Mouse (Mus musculus): ENCODE measurements around the gene Sesn3.
A peak's percentile ranks its signal among the peaks of the same experiment; 100 is the strongest.
"Not testable (repeated sequence)": the region's sequence is repeated elsewhere in the genome, so short reads cannot be mapped to it uniquely, and the experiment has no call there.

The Sesn3 gene

GRCm38 (mm10) chr9:14280696-14281095 is 5.8 kb downstream of the Sesn3 start:
- DNase-seq, result no peak

GRCm38 (mm10) chr9:14285036-14285435 is 10.2 kb downstream of the Sesn3 start:
- no peak for DNase-seq

- no peak for DNase-seq
Measured at GRCm38 (mm10) chr9:14287234-14287633, 12.4 kb downstream of the Sesn3 start.

GRCm38 (mm10) chr9:14288500-14288899 is 13.6 kb downstream of the Sesn3 start:
- DNase-seq, result no peak

GRCm38 (mm10) chr9:14293866-14294265 is 19.0 kb downstream of the Sesn3 start:
- DNase-seq, result no peak

- no peak for DNase-seq
Measured at GRCm38 (mm10) chr9:14295680-14296440, 21.0 kb downstream of the Sesn3 start.

- DNase-seq, result no peak
Measured at GRCm38 (mm10) chr9:14297204-14297603, 22.3 kb downstream of the Sesn3 start.

GRCm38 (mm10) chr9:14299819-14300218 is 25.0 kb downstream of the Sesn3 start:
- no peak for DNase-seq

GRCm38 (mm10) chr9:14300795-14301194 is 25.9 kb downstream of the Sesn3 start:
- DNase-seq, result peak in 1 of 2 experiments; percentile 18

GRCm38 (mm10) chr9:14304262-14304968 is 29.5 kb downstream of the Sesn3 start:
- DNase-seq, result no peak

- DNase-seq, result no peak
Measured at GRCm38 (mm10) chr9:14307341-14307740, 32.5 kb downstream of the Sesn3 start.

GRCm38 (mm10) chr9:14313968-14314367 is 39.1 kb downstream of the Sesn3 start:
- no peak for DNase-seq

- DNase-seq, result peak; percentile 22 to 25
Measured at GRCm38 (mm10) chr9:14314477-14314876, 39.6 kb downstream of the Sesn3 start.

- no peak for DNase-seq
Measured at GRCm38 (mm10) chr9:14316618-14317017, 41.8 kb downstream of the Sesn3 start.

GRCm38 (mm10) chr9:14335829-14336228 is 61.0 kb downstream of the Sesn3 start:
- DNase-seq, result no peak

- DNase-seq, result peak; percentile 53 to 64
Measured at GRCm38 (mm10) chr9:14336901-14337300, 62.0 kb downstream of the Sesn3 start.

GRCm38 (mm10) chr9:14338701-14339100 is 63.8 kb downstream of the Sesn3 start:
- no peak for DNase-seq

- peak; percentile 89 to 92 for DNase-seq
Measured at GRCm38 (mm10) chr9:14342041-14342668, 67.3 kb downstream of the Sesn3 start.

- DNase-seq, result not testable (repeated sequence)
Measured at GRCm38 (mm10) chr9:14345866-14346265, 71.0 kb downstream of the Sesn3 start.

- DNase-seq, result peak; percentile 37 to 44
Measured at GRCm38 (mm10) chr9:14348416-14348815, 73.5 kb downstream of the Sesn3 start.

- DNase-seq, result no peak
Measured at GRCm38 (mm10) chr9:14349380-14349779, 74.5 kb downstream of the Sesn3 start.

- DNase-seq, result no peak
Measured at GRCm38 (mm10) chr9:14350787-14351186, 75.9 kb downstream of the Sesn3 start.

- no peak for DNase-seq
Measured at GRCm38 (mm10) chr9:14352337-14352736, 77.5 kb downstream of the Sesn3 start.

- DNase-seq, result no peak
Measured at GRCm38 (mm10) chr9:14354852-14355251, 80.0 kb downstream of the Sesn3 start.

Data from cerebellum, postnatal 10 days (tissue).